Mouse (Mus musculus): ENCODE measurements around the gene Lgr4.

The Lgr4 gene

GRCm38 (mm10) chr2:109949519-109949918 lies 32.1 kb downstream of the Lgr4 start:
- DNase-seq (ENCODE audit: low spot score in 2 of 2): no peak

GRCm38 (mm10) chr2:109950311-109950710 lies 32.9 kb downstream of the Lgr4 start:
- DNase-seq (ENCODE audit: low spot score in 2 of 2): no peak

GRCm38 (mm10) chr2:109951050-109951449 lies 33.6 kb downstream of the Lgr4 start:
- DNase-seq (ENCODE audit: low spot score in 2 of 2): no peak

- no peak for DNase-seq (ENCODE audit: low spot score in 2 of 2)
Measured at GRCm38 (mm10) chr2:109953048-109953717, 35.7 kb downstream of the Lgr4 start.

GRCm38 (mm10) chr2:109953893-109954292 lies 36.4 kb downstream of the Lgr4 start:
- no peak for DNase-seq (ENCODE audit: low spot score in 2 of 2)

- DNase-seq (ENCODE audit: low spot score in 2 of 2): no peak
Measured at GRCm38 (mm10) chr2:109955060-109955459, 37.6 kb downstream of the Lgr4 start.

GRCm38 (mm10) chr2:109955910-109956309 lies 38.5 kb downstream of the Lgr4 start:
- no peak for DNase-seq (ENCODE audit: low spot score in 2 of 2)

GRCm38 (mm10) chr2:109956785-109957184 lies 39.3 kb downstream of the Lgr4 start:
- DNase-seq (ENCODE audit: low spot score in 2 of 2): no peak

- no peak for DNase-seq (ENCODE audit: low spot score in 2 of 2)
Measured at GRCm38 (mm10) chr2:109958692-109959406, 41.4 kb downstream of the Lgr4 start.

GRCm38 (mm10) chr2:109959407-109960075 lies 42.1 kb downstream of the Lgr4 start:
- DNase-seq (ENCODE audit: low spot score in 2 of 2): no peak

- no peak for DNase-seq (ENCODE audit: low spot score in 2 of 2)
Measured at GRCm38 (mm10) chr2:109960246-109960645, 42.8 kb downstream of the Lgr4 start.

- no peak for DNase-seq (ENCODE audit: low spot score in 2 of 2)
Measured at GRCm38 (mm10) chr2:109961174-109961573, 43.7 kb downstream of the Lgr4 start.

GRCm38 (mm10) chr2:109963591-109964258 lies 46.3 kb downstream of the Lgr4 start:
- no peak for DNase-seq (ENCODE audit: low spot score in 2 of 2)

- no peak for DNase-seq (ENCODE audit: low spot score in 2 of 2)
Measured at GRCm38 (mm10) chr2:109965753-109966420, 48.4 kb downstream of the Lgr4 start.

GRCm38 (mm10) chr2:109966863-109967262 lies 49.4 kb downstream of the Lgr4 start:
- no peak for DNase-seq (ENCODE audit: low spot score in 2 of 2)

GRCm38 (mm10) chr2:109969381-109969780 lies 51.9 kb downstream of the Lgr4 start:
- no peak for DNase-seq (ENCODE audit: low spot score in 2 of 2)

- no peak for DNase-seq (ENCODE audit: low spot score in 2 of 2)
Measured at GRCm38 (mm10) chr2:109969926-109970532, 52.6 kb downstream of the Lgr4 start.

- DNase-seq (ENCODE audit: low spot score in 2 of 2): no peak
Measured at GRCm38 (mm10) chr2:109970744-109971410, 53.4 kb downstream of the Lgr4 start.

GRCm38 (mm10) chr2:109972310-109972709 lies 54.9 kb downstream of the Lgr4 start:
- DNase-seq (ENCODE audit: low spot score in 2 of 2): no peak

GRCm38 (mm10) chr2:109972922-109973321 lies 55.5 kb downstream of the Lgr4 start:
- no peak for DNase-seq (ENCODE audit: low spot score in 2 of 2)

GRCm38 (mm10) chr2:109974807-109975206 lies 57.4 kb downstream of the Lgr4 start:
- no peak for DNase-seq (ENCODE audit: low spot score in 2 of 2)
